Mouse (Mus musculus): ENCODE results near the gene Syvn1. TPM values are rescaled to one million over a fixed set of nuclear protein-coding genes. Genes with fewer than 3 reads are reported as not detected.

Syvn1 gene
- polyA plus RNA-seq, 1 experiment from 2014 or later: 17.7 TPM

GRCm38 (mm10) chr19:6020276-6020675, 26.1 kb upstream of the Syvn1 start:
- H3K27ac ChIP-seq (ENCODE audit: low read depth, low read length): no peak overlapping the region
- peak; percentile 62 for TF ChIP-seq CTCF (IDR thresholded peaks at IDR 0.05; ENCODE audit: low read depth)
- H3K4me3 ChIP-seq (ENCODE audit: low read depth, low read length): no peak overlapping the region
- no peak for ATAC-seq
- 41% methylated on average over 3 of the region's 3 CpGs for WGBS
- H3K27me3 ChIP-seq (replicated peaks; ENCODE audit: control insufficient read depth, insufficient read depth, low read length): no peaks in the 10 kb centered on the region
- no peak overlapping the region for H3K9ac ChIP-seq (ENCODE audit: low read depth, low read length)
- H3K36me3 ChIP-seq (ENCODE audit: control insufficient read depth, insufficient read depth): no peaks in the 10 kb centered on the region
- H3K4me1 ChIP-seq (replicated peaks; ENCODE audit: control insufficient read depth, insufficient read depth, low read length): no peaks in the 10 kb centered on the region
- H3K9me3 ChIP-seq (ENCODE audit: control insufficient read depth): no peaks in the 10 kb centered on the region
- H3K4me2 ChIP-seq (replicated peaks; ENCODE audit: low read depth): no peak overlapping the region

DNA sequence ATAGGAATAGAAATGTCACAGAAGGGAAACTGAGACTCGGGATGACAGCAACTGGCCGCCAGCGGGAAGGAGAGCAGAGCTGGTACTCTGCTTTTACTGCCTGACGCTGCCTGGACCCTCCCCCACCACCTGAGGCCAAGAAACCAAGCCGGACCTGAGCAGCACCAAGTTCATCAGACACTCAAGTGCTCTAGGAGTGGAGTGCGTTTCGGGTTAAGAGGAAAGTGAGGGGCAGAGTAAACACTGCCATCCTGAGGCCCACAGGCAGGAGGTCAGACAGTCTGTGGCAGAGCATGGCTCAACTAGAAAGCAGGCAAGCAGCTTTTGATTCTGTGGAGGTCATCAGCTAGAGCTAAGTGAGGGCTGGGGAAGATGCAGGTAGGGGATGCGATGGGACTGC, 23.3 kb upstream of the Syvn1 start:
- ATAC-seq: no peak
- no peaks in the 10 kb centered on the region for H3K4me1 ChIP-seq (replicated peaks; ENCODE audit: control insufficient read depth, insufficient read depth, low read length)
- 63% methylated on average over 8 of the region's 8 CpGs for WGBS
- H3K4me3 ChIP-seq (ENCODE audit: low read depth, low read length): no peak overlapping the region
- no peaks in the 10 kb centered on the region for H3K27me3 ChIP-seq (replicated peaks; ENCODE audit: control insufficient read depth, insufficient read depth, low read length)
- H3K9me3 ChIP-seq (ENCODE audit: control insufficient read depth): no peaks in the 10 kb centered on the region
- no peak for TF ChIP-seq CTCF (IDR thresholded peaks at IDR 0.05; ENCODE audit: low read depth)
- H3K4me2 ChIP-seq (replicated peaks; ENCODE audit: low read depth): no peak overlapping the region
- no peak overlapping the region for H3K27ac ChIP-seq (ENCODE audit: low read depth, low read length)
- no peaks in the 10 kb centered on the region for H3K36me3 ChIP-seq (ENCODE audit: control insufficient read depth, insufficient read depth)
- no peak overlapping the region for H3K9ac ChIP-seq (ENCODE audit: low read depth, low read length)

- ATAC-seq: no peak
- no peaks in the 10 kb centered on the region for H3K4me1 ChIP-seq (replicated peaks; ENCODE audit: control insufficient read depth, insufficient read depth, low read length)
- no peak for TF ChIP-seq CTCF (IDR thresholded peaks at IDR 0.05; ENCODE audit: low read depth)
- H3K36me3 ChIP-seq (ENCODE audit: control insufficient read depth, insufficient read depth): no peaks in the 10 kb centered on the region
- no peak overlapping the region for H3K9ac ChIP-seq (ENCODE audit: low read depth, low read length)
- WGBS: 85% methylated on average over 7 of the region's 7 CpGs
- no peaks in the 10 kb centered on the region for H3K9me3 ChIP-seq (ENCODE audit: control insufficient read depth)
- H3K27me3 ChIP-seq (replicated peaks; ENCODE audit: control insufficient read depth, insufficient read depth, low read length): no peaks in the 10 kb centered on the region
- no peak overlapping the region for H3K4me2 ChIP-seq (replicated peaks; ENCODE audit: low read depth)
- no peak overlapping the region for H3K4me3 ChIP-seq (ENCODE audit: low read depth, low read length)
- no peak overlapping the region for H3K27ac ChIP-seq (ENCODE audit: low read depth, low read length)
Observed at GRCm38 (mm10) chr19:6023930-6024329, 22.4 kb upstream of the Syvn1 start.

- no peak overlapping the region for H3K27ac ChIP-seq (ENCODE audit: low read depth, low read length)
- no peak overlapping the region for H3K4me3 ChIP-seq (ENCODE audit: low read depth, low read length)
- no peak overlapping the region for H3K4me2 ChIP-seq (replicated peaks; ENCODE audit: low read depth)
- no peak overlapping the region for H3K9ac ChIP-seq (ENCODE audit: low read depth, low read length)
- H3K9me3 ChIP-seq (ENCODE audit: control insufficient read depth): no peaks in the 10 kb centered on the region
- no peaks in the 10 kb centered on the region for H3K36me3 ChIP-seq (ENCODE audit: control insufficient read depth, insufficient read depth)
- no peak for ATAC-seq
- H3K4me1 ChIP-seq (replicated peaks; ENCODE audit: control insufficient read depth, insufficient read depth, low read length): no peaks in the 10 kb centered on the region
- 65% methylated on average over 6 of the region's 6 CpGs for WGBS
- TF ChIP-seq CTCF (IDR thresholded peaks at IDR 0.05; ENCODE audit: low read depth): no peak
- no peaks in the 10 kb centered on the region for H3K27me3 ChIP-seq (replicated peaks; ENCODE audit: control insufficient read depth, insufficient read depth, low read length)
Observed at GRCm38 (mm10) chr19:6028991-6029390, 17.4 kb upstream of the Syvn1 start.

DNA sequence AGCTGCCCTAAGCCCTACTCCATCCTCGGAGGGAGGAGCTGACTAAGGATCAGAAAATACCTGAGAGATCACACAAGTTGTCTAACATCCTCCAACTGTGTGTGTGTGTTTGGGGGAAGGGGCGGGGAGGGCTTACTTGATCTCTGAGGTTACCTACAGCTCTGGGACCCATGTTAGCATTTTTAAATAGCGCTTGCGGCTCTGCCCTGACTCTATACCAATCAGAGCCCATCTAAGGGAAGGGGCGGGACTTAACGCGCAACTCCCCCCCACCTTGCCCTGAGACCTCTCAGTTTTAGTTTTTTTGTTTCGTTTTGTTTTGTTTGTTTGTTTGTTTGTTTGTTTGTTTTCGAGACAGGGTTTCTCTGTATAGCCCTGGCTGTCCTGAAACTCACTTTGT, 16.9 kb upstream of the Syvn1 start:
- Histone ChIP-seq H3K4me2 (replicated peaks; ENCODE audit: low read depth) (no peak overlapping the region), H3K27ac (ENCODE audit: low read depth, low read length) (no peak overlapping the region), H3K9ac (ENCODE audit: low read depth, low read length) (no peak overlapping the region), H3K4me3 (ENCODE audit: low read depth, low read length) (no peak overlapping the region), H3K36me3 (ENCODE audit: control insufficient read depth, insufficient read depth) (no peaks in the 10 kb centered on the region), H3K9me3 (ENCODE audit: control insufficient read depth) (no peaks in the 10 kb centered on the region), H3K27me3 (replicated peaks; ENCODE audit: control insufficient read depth, insufficient read depth, low read length) (no peaks in the 10 kb centered on the region), H3K4me1 (replicated peaks; ENCODE audit: control insufficient read depth, insufficient read depth, low read length) (no peaks in the 10 kb centered on the region)
- WGBS: 84% methylated on average over 9 of the region's 9 CpGs
- ATAC-seq: no peak
- TF ChIP-seq CTCF (IDR thresholded peaks at IDR 0.05; ENCODE audit: low read depth): no peak

DNA sequence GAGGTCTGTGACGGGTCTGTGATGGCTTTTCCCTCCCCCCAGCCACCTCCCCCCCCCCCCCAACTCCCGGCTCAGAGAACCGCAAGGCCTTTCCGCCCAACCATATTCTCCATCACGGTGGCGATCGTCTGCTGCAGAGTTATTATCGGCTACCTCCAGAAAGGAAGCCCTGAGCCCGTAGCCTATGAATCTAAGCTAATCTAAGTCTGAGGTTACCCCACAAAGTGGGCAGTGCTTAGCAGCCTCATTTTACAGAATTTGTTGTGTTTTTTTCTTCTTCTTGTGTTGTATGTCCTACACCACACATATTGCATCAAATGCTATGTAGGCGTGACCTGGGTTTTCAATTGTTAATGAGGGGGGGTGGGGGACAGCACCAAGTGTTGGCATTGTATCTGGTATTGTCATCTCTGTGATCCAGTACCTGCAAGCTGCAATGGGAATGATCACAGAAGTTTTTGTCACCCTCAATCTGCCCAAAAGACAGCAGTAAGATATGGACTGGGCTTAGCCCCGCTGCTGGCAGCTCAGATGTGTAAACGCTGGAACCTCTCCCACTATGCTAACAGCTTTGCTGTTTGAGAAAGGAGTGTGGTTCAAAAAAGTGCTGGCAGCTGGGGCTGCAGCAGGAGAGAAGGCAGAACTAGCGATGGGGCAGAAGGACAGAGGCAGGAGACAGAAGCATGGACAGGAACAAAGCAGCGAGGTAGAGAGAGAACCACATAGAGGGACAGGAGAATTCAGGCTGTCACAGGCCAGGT, 15.7 kb upstream of the Syvn1 start:
- Histone ChIP-seq H3K4me1 (replicated peaks; ENCODE audit: control insufficient read depth, insufficient read depth, low read length) (no peaks in the 10 kb centered on the region), H3K9ac (ENCODE audit: low read depth, low read length) (no peak overlapping the region), H3K27me3 (replicated peaks; ENCODE audit: control insufficient read depth, insufficient read depth, low read length) (no peaks in the 10 kb centered on the region), H3K9me3 (ENCODE audit: control insufficient read depth) (no peaks in the 10 kb centered on the region), H3K36me3 (ENCODE audit: control insufficient read depth, insufficient read depth) (no peaks in the 10 kb centered on the region), H3K4me3 (ENCODE audit: low read depth, low read length) (no peak overlapping the region), H3K27ac (ENCODE audit: low read depth, low read length) (no peak overlapping the region), H3K4me2 (replicated peaks; ENCODE audit: low read depth) (no peak overlapping the region)
- TF ChIP-seq CTCF (IDR thresholded peaks at IDR 0.05; ENCODE audit: low read depth): no peak
- 75% methylated on average over 14 of the region's 14 CpGs for WGBS
- no peak for ATAC-seq

Data from intestine, postnatal 0 days (tissue).